Mouse (Mus musculus): Measurements from ENCODE around the gene Ralgps1. TPM values are rescaled to one million over a fixed set of nuclear protein-coding genes. Genes with fewer than 3 reads are reported as not detected.

The Ralgps1 gene
- polyA plus RNA-seq, 2 experiments, result 3.5 to 5.4 TPM

GRCm38 (mm10) chr2:33205939-33206525, 165.3 kb downstream of the Ralgps1 start:
- peak; percentile 64 for DNase-seq (ENCODE audit: low spot score)
- Histone ChIP-seq H3K27ac (replicated peaks; ENCODE audit: low read depth, low read length) (peak overlapping the region; percentile 3; the same call in 1 of the 2 replicates), H3K36me3 (ENCODE audit: control insufficient read depth, insufficient read depth, low read length) (no peaks in the 10 kb centered on the region), H3K4me1 (ENCODE audit: control insufficient read depth, insufficient read depth, low read length) (peaks cover 24% of the 10 kb centered on the region), H3K27me3 (ENCODE audit: control insufficient read depth, insufficient read depth, low read length) (no peaks in the 10 kb centered on the region), H3K4me2 (replicated peaks; ENCODE audit: low read depth, low read length, severe bottlenecking) (no peak overlapping the region), H3K4me3 (replicated peaks; ENCODE audit: low read length) (no peak overlapping the region), H3K9me3 (ENCODE audit: control insufficient read depth, low read length) (no peaks in the 10 kb centered on the region), H3K9ac (ENCODE audit: low read depth, low read length, severe bottlenecking) (no peak overlapping the region)
- 18% methylated on average over 14 of the region's 14 CpGs for WGBS
- no peak for TF ChIP-seq POLR2A (IDR thresholded peaks at IDR 0.05; ENCODE audit: borderline replicate concordance, extremely low read depth, insufficient read depth, insufficient read length)
- peak; percentile 87 for ATAC-seq (ENCODE audit: low FRiP score, low read depth)

DNA sequence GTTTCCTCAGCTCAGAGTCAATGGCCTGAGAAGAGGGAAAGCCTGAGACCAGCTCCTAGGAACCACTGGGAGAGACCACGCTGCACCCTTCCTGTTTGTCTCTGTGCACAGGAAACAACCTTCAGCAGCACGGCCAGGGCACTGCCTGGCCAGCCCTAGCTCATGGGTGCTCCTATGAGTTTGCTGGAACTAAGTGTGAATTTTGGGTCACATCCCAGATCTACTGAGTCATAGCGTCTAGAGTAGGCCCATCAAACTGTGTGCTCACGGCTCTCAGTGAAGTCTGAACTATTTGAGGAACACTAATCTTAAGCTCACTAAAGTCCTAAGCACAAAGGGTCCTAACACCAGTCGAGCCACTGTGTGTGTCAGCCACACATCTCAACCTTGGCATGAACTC, 166.3 kb downstream of the Ralgps1 start:
- Histone ChIP-seq H3K27ac (replicated peaks; ENCODE audit: low read depth, low read length) (no peak overlapping the region), H3K36me3 (ENCODE audit: control insufficient read depth, insufficient read depth, low read length) (no peaks in the 10 kb centered on the region), H3K4me2 (replicated peaks; ENCODE audit: low read depth, low read length, severe bottlenecking) (no peak overlapping the region), H3K27me3 (ENCODE audit: control insufficient read depth, insufficient read depth, low read length) (no peaks in the 10 kb centered on the region), H3K4me3 (replicated peaks; ENCODE audit: low read length) (no peak overlapping the region), H3K9me3 (ENCODE audit: control insufficient read depth, low read length) (no peaks in the 10 kb centered on the region), H3K4me1 (ENCODE audit: control insufficient read depth, insufficient read depth, low read length) (peaks cover 24% of the 10 kb centered on the region), H3K9ac (ENCODE audit: low read depth, low read length, severe bottlenecking) (no peak overlapping the region)
- TF ChIP-seq POLR2A (IDR thresholded peaks at IDR 0.05; ENCODE audit: borderline replicate concordance, extremely low read depth, insufficient read depth, insufficient read length), result no peak
- no peak for ATAC-seq (ENCODE audit: low FRiP score, low read depth)
- WGBS, result 74% methylated on average over 5 of the region's 5 CpGs
- DNase-seq (ENCODE audit: low spot score), result no peak

- no peak overlapping the region for H3K4me2 ChIP-seq (replicated peaks; ENCODE audit: low read depth, low read length, severe bottlenecking)
- no peak overlapping the region for H3K9ac ChIP-seq (ENCODE audit: low read depth, low read length, severe bottlenecking)
- H3K36me3 ChIP-seq (ENCODE audit: control insufficient read depth, insufficient read depth, low read length), result no peaks in the 10 kb centered on the region
- ATAC-seq (ENCODE audit: low FRiP score, low read depth), result no peak
- TF ChIP-seq POLR2A (IDR thresholded peaks at IDR 0.05; ENCODE audit: borderline replicate concordance, extremely low read depth, insufficient read depth, insufficient read length), result no peak
- peaks cover 24% of the 10 kb centered on the region for H3K4me1 ChIP-seq (ENCODE audit: control insufficient read depth, insufficient read depth, low read length)
- DNase-seq (ENCODE audit: low spot score), result no peak
- no peaks in the 10 kb centered on the region for H3K9me3 ChIP-seq (ENCODE audit: control insufficient read depth, low read length)
- no peaks in the 10 kb centered on the region for H3K27me3 ChIP-seq (ENCODE audit: control insufficient read depth, insufficient read depth, low read length)
- H3K4me3 ChIP-seq (replicated peaks; ENCODE audit: low read length), result no peak overlapping the region
- WGBS, result 38% methylated on average over 6 of the region's 6 CpGs
- H3K27ac ChIP-seq (replicated peaks; ENCODE audit: low read depth, low read length), result no peak overlapping the region
Observed at GRCm38 (mm10) chr2:33203284-33203683, 168.0 kb downstream of the Ralgps1 start.

- H3K4me3 ChIP-seq (replicated peaks; ENCODE audit: low read length), result no peak overlapping the region
- no peak overlapping the region for H3K4me2 ChIP-seq (replicated peaks; ENCODE audit: low read depth, low read length, severe bottlenecking)
- no peaks in the 10 kb centered on the region for H3K9me3 ChIP-seq (ENCODE audit: control insufficient read depth, low read length)
- H3K4me1 ChIP-seq (ENCODE audit: control insufficient read depth, insufficient read depth, low read length), result peaks cover 8% of the 10 kb centered on the region
- WGBS, result 70% methylated on average over 13 of the region's 14 CpGs
- no peaks in the 10 kb centered on the region for H3K36me3 ChIP-seq (ENCODE audit: control insufficient read depth, insufficient read depth, low read length)
- no peak for ATAC-seq (ENCODE audit: low FRiP score, low read depth)
- no peak for TF ChIP-seq POLR2A (IDR thresholded peaks at IDR 0.05; ENCODE audit: borderline replicate concordance, extremely low read depth, insufficient read depth, insufficient read length)
- no peaks in the 10 kb centered on the region for H3K27me3 ChIP-seq (ENCODE audit: control insufficient read depth, insufficient read depth, low read length)
- H3K27ac ChIP-seq (replicated peaks; ENCODE audit: low read depth, low read length), result no peak overlapping the region
- DNase-seq (ENCODE audit: low spot score), result no peak
- H3K9ac ChIP-seq (ENCODE audit: low read depth, low read length, severe bottlenecking), result no peak overlapping the region
Observed at GRCm38 (mm10) chr2:33200368-33201068, 170.8 kb downstream of the Ralgps1 start.

DNA sequence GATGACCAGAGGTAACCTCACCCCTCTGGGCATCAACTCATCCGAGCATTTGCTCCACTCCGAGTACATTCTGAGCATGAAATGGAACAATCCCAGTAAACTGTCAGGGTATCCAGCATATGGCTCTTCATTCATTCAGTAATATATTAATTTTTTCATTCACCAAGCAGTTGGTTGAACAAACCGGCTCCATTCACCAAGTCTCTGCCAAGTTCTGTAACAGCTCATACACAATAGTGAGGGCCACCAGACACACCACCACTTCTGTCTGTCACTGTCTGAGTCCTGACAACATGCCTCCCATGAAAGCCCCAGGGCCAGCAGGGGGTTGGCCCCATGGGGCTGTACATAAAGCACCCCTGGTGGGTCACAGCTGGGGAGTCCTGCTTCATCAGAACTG, 181.3 kb downstream of the Ralgps1 start:
- Histone ChIP-seq H3K36me3 (ENCODE audit: control insufficient read depth, insufficient read depth, low read length) (no peaks in the 10 kb centered on the region), H3K27me3 (ENCODE audit: control insufficient read depth, insufficient read depth, low read length) (no peaks in the 10 kb centered on the region), H3K9ac (ENCODE audit: low read depth, low read length, severe bottlenecking) (no peak overlapping the region), H3K9me3 (ENCODE audit: control insufficient read depth, low read length) (no peaks in the 10 kb centered on the region), H3K4me1 (ENCODE audit: control insufficient read depth, insufficient read depth, low read length) (peaks cover 15% of the 10 kb centered on the region; the same call in 1 of the 2 replicates), H3K4me3 (replicated peaks; ENCODE audit: low read length) (no peak overlapping the region), H3K4me2 (replicated peaks; ENCODE audit: low read depth, low read length, severe bottlenecking) (no peak overlapping the region), H3K27ac (replicated peaks; ENCODE audit: low read depth, low read length) (no peak overlapping the region)
- ATAC-seq (ENCODE audit: low FRiP score, low read depth) (no peak), DNase-seq (ENCODE audit: low spot score) (no peak)
- no peak for TF ChIP-seq POLR2A (IDR thresholded peaks at IDR 0.05; ENCODE audit: borderline replicate concordance, extremely low read depth, insufficient read depth, insufficient read length)
- 81% methylated on average over 3 of the region's 3 CpGs for WGBS

Measured in limb, embryonic 14.5 days (tissue).